Mouse (Mus musculus): ENCODE measurements at regions not wholly inside any gene's neighbourhood (a gene's known extent, or its start where the extent isn't known, plus 50 kb on each side); places are given as distances from the start of the nearest gene placed in this dataset.

GRCm38 (mm10) chr12:107823768-107824394, 179.5 kb downstream of the Bcl11b start:
- DNase-seq = no peak

GRCm38 (mm10) chr12:107825921-107826320, 177.5 kb downstream of the Bcl11b start:
- no peak for DNase-seq
- intact Hi-C loops (cut with DNase I) = no loop called here

More at GRCm38 (mm10) chr12:107823768-107824394, 179.5 kb downstream of the Bcl11b start:
- intact Hi-C loops (cut with DNase I) = no loop called here

- intact Hi-C loops (cut with DNase I) = no loop called here
- DNase-seq = no peak
Observed at GRCm38 (mm10) chr12:107831400-107832128, 171.8 kb downstream of the Bcl11b start.

- intact Hi-C loops (cut with DNase I) = no loop called here
- DNase-seq = no peak
Observed at GRCm38 (mm10) chr12:107833001-107833400, 170.4 kb downstream of the Bcl11b start.

- intact Hi-C loops (cut with DNase I) = no loop called here
- no peak for DNase-seq
Observed at GRCm38 (mm10) chr12:107834512-107834911, 168.9 kb downstream of the Bcl11b start.

GRCm38 (mm10) chr12:107837741-107838140, 165.7 kb downstream of the Bcl11b start:
- no peak for DNase-seq
- intact Hi-C loops (cut with DNase I) = no loop called here

- intact Hi-C loops (cut with DNase I) = no loop called here
Observed at GRCm38 (mm10) chr12:107844631-107845030, 158.8 kb downstream of the Bcl11b start.

GRCm38 (mm10) chr12:107850591-107850990, 152.8 kb downstream of the Bcl11b start:
- no peak for DNase-seq
- intact Hi-C loops (cut with DNase I) = no loop called here

More at GRCm38 (mm10) chr12:107844631-107845030, 158.8 kb downstream of the Bcl11b start:
- DNase-seq = no peak

- intact Hi-C loops (cut with DNase I) = no loop called here
- DNase-seq = no peak
Observed at GRCm38 (mm10) chr12:107852921-107853320, 150.5 kb downstream of the Bcl11b start.

- intact Hi-C loops (cut with DNase I) = no loop called here
- DNase-seq = no peak
Observed at GRCm38 (mm10) chr12:107855547-107855946, 147.9 kb downstream of the Bcl11b start.

GRCm38 (mm10) chr12:107856421-107857043, 146.9 kb downstream of the Bcl11b start:
- intact Hi-C loops (cut with DNase I) = no loop called here
- DNase-seq = no peak

- intact Hi-C loops (cut with DNase I) = no loop called here
- no peak for DNase-seq
Observed at GRCm38 (mm10) chr12:107858536-107859280, 144.7 kb downstream of the Bcl11b start.

- intact Hi-C loops (cut with DNase I) = no loop called here
- no peak for DNase-seq
Observed at GRCm38 (mm10) chr12:107859750-107860149, 143.7 kb downstream of the Bcl11b start.

GRCm38 (mm10) chr12:107860358-107860757, 143.0 kb downstream of the Bcl11b start:
- DNase-seq = no peak
- intact Hi-C loops (cut with DNase I) = no loop called here

All from heart, postnatal 36 days (tissue).